In genomic region chr9:21433766-21434165, GRCm38 (mm10) we compare ENCODE assay signal across 13 mouse cellular contexts. TPM values are rescaled to one million over a fixed set of nuclear protein-coding genes. Genes with fewer than 3 reads are reported as not detected.
DNase-seq lines count a peak whose midpoint lies in the region; ATAC-seq and TF ChIP-seq lines count a peak whose summit lies in the region.
"Had no signal": no experiment of that assay in that cellular context is flagged by ENCODE, and none has a peak within 500 bp of the region (broad histone marks: within the 10 kb centered on the region; RNA-seq: fewer than 3 reads in every experiment).

No protein-coding gene starts in this region.

- no peak for TF ChIP-seq EP300 in heart, adult 2 months (IDR thresholded peaks at IDR 0.05; ENCODE audit: insufficient read depth, low read depth, low read length)

- H3K36me3 ChIP-seq in heart, adult 2 months (ENCODE audit: control insufficient read depth, insufficient read depth, low read length): peaks cover 8% of the 10 kb centered on the region; the same call in 1 of the 2 replicates
- peaks cover 6% of the 10 kb centered on the region; the same call in 1 of the 2 replicates for H3K36me3 ChIP-seq in liver, embryonic 13.5 days
- H3K36me3 ChIP-seq in liver, embryonic 12.5 days: peaks cover 24% of the 10 kb centered on the region
- H3K36me3 ChIP-seq in forebrain, embryonic 11.5 days (ENCODE audit: control insufficient read depth, insufficient read depth, low read length): no peaks in the 10 kb centered on the region
- H3K36me3 ChIP-seq in forebrain, embryonic 12.5 days (replicated peaks): no peaks in the 10 kb centered on the region
- H3K36me3 ChIP-seq: hindbrain, embryonic 15.5 days; kidney, embryonic 15.5 days had no signal

- H3K9ac ChIP-seq in heart, adult 2 months (ENCODE audit: low read depth, low read length): no peak overlapping the region
- peak overlapping the region; percentile 9; the same call in 1 of the 2 replicates for H3K9ac ChIP-seq in liver, embryonic 13.5 days
- no peak overlapping the region for H3K9ac ChIP-seq in liver, embryonic 12.5 days
- no peak overlapping the region for H3K9ac ChIP-seq in forebrain, embryonic 11.5 days (ENCODE audit: low read length)
- no peak overlapping the region for H3K9ac ChIP-seq in forebrain, embryonic 12.5 days
- H3K9ac ChIP-seq: hindbrain, embryonic 15.5 days; kidney, embryonic 15.5 days had no signal

- H3K9me3 ChIP-seq in liver, embryonic 13.5 days (replicated peaks): no peaks in the 10 kb centered on the region
- no peaks in the 10 kb centered on the region for H3K9me3 ChIP-seq in liver, embryonic 12.5 days (replicated peaks)
- no peaks in the 10 kb centered on the region for H3K9me3 ChIP-seq in forebrain, embryonic 11.5 days (ENCODE audit: control insufficient read depth, low read length)
- no peaks in the 10 kb centered on the region for H3K9me3 ChIP-seq in forebrain, embryonic 12.5 days
- H3K9me3 ChIP-seq: hindbrain, embryonic 15.5 days; kidney, embryonic 15.5 days had no signal

- H3K27me3 ChIP-seq in heart, adult 2 months (ENCODE audit: control insufficient read depth, insufficient read depth, low read length): no peaks in the 10 kb centered on the region
- H3K27me3 ChIP-seq in liver, embryonic 13.5 days: no peaks in the 10 kb centered on the region
- H3K27me3 ChIP-seq in liver, embryonic 12.5 days (replicated peaks): no peaks in the 10 kb centered on the region
- H3K27me3 ChIP-seq in forebrain, embryonic 11.5 days (ENCODE audit: control insufficient read depth, insufficient read depth, low read length): no peaks in the 10 kb centered on the region
- no peaks in the 10 kb centered on the region for H3K27me3 ChIP-seq in forebrain, embryonic 12.5 days
- H3K27me3 ChIP-seq: hindbrain, embryonic 15.5 days; kidney, embryonic 15.5 days had no signal

- no peak overlapping the region for H3K4me3 ChIP-seq in heart, adult 2 months
- no peak overlapping the region for H3K4me3 ChIP-seq in liver, embryonic 13.5 days (replicated peaks)
- no peak overlapping the region for H3K4me3 ChIP-seq in liver, embryonic 12.5 days
- no peak overlapping the region for H3K4me3 ChIP-seq in forebrain, embryonic 11.5 days (ENCODE audit: low read depth, low read length)
- no peak overlapping the region for H3K4me3 ChIP-seq in forebrain, embryonic 12.5 days (replicated peaks)
- H3K4me3 ChIP-seq: hindbrain, embryonic 15.5 days; kidney, embryonic 15.5 days; myocyte had no signal

- TF ChIP-seq CTCF in heart, adult 2 months (IDR thresholded peaks at IDR 0.05): peak; percentile 51

- WGBS in heart, adult 2 months: 54% methylated on average over 8 of the region's 8 CpGs
- WGBS in liver, embryonic 13.5 days (ENCODE audit: insufficient replicate concordance): 84% methylated on average over 8 of the region's 8 CpGs
- 88% methylated on average over 8 of the region's 8 CpGs for WGBS in liver, embryonic 12.5 days (ENCODE audit: insufficient replicate concordance)
- 93% methylated on average over 8 of the region's 8 CpGs for WGBS in forebrain, embryonic 11.5 days
- 87% methylated on average over 8 of the region's 8 CpGs for WGBS in forebrain, embryonic 12.5 days

- H3K79me2 ChIP-seq in heart, adult 2 months (replicated peaks; ENCODE audit: control insufficient read depth, insufficient read depth, low read length): peaks cover 14% of the 10 kb centered on the region

- H3K4me2 ChIP-seq in liver, embryonic 13.5 days: no peak overlapping the region
- no peak overlapping the region for H3K4me2 ChIP-seq in liver, embryonic 12.5 days
- H3K4me2 ChIP-seq in forebrain, embryonic 11.5 days (ENCODE audit: low read depth, low read length, severe bottlenecking): no peak overlapping the region
- no peak overlapping the region for H3K4me2 ChIP-seq in forebrain, embryonic 12.5 days
- H3K4me2 ChIP-seq: hindbrain, embryonic 15.5 days; kidney, embryonic 15.5 days had no signal

- H3K4me1 ChIP-seq in heart, adult 2 months (ENCODE audit: control insufficient read depth, insufficient read depth, low read length): peaks cover 50% of the 10 kb centered on the region
- H3K4me1 ChIP-seq in liver, embryonic 13.5 days (replicated peaks): peaks cover 82% of the 10 kb centered on the region
- peaks cover 75% of the 10 kb centered on the region for H3K4me1 ChIP-seq in liver, embryonic 12.5 days
- peaks cover 5% of the 10 kb centered on the region; the same call in 1 of the 2 replicates for H3K4me1 ChIP-seq in forebrain, embryonic 11.5 days (replicated peaks; ENCODE audit: control insufficient read depth, insufficient read depth, low read length)
- peaks cover 33% of the 10 kb centered on the region for H3K4me1 ChIP-seq in forebrain, embryonic 12.5 days

- no peak for DNase-seq in heart, adult 2 months
- DNase-seq in heart, adult 11 months: no peak
- DNase-seq in liver, embryonic 13.5 days: no peak
- DNase-seq in cerebellum, postnatal 14 days: peak; percentile 49 to 62
- DNase-seq in lung, postnatal 25 days (ENCODE audit: low spot score): peak; percentile 68
- no peak for DNase-seq in forebrain, embryonic 11.5 days (ENCODE audit: low spot score)
- DNase-seq: adrenal gland, postnatal 36 days; heart, adult 18-20 months had no signal

- no peak for ATAC-seq in liver, embryonic 13.5 days (ENCODE audit: low read depth)
- ATAC-seq in liver, embryonic 12.5 days: no peak
- ATAC-seq in forebrain, embryonic 11.5 days (replicated peaks; ENCODE audit: low FRiP score): no peak
- no peak for ATAC-seq in forebrain, embryonic 12.5 days (ENCODE audit: low FRiP score)

- no peak for TF ChIP-seq POLR2A in heart, adult 2 months (IDR thresholded peaks at IDR 0.05; ENCODE audit: insufficient read depth, low read depth, low read length)

- H3K27ac ChIP-seq in heart, adult 2 months: no peak overlapping the region
- H3K27ac ChIP-seq in liver, embryonic 13.5 days: 0 out of 2 replicates have a peak overlapping the region, but pooled peaks have one; percentile 13
- no peak overlapping the region for H3K27ac ChIP-seq in liver, embryonic 12.5 days
- H3K27ac ChIP-seq in forebrain, embryonic 11.5 days (ENCODE audit: low read depth, low read length): no peak overlapping the region
- no peak overlapping the region for H3K27ac ChIP-seq in forebrain, embryonic 12.5 days
- H3K27ac ChIP-seq: hindbrain, embryonic 15.5 days had no signal

- intact Hi-C loops in heart, adult 2 months (cut with DNase I): no loop called here

RNA-seq across cellular contexts. Expression of gene Dnm2, which starts 9.1 kb away (rescaled TPM):
- 10 to 100 TPM; 63.9 to 64.8 TPM for total RNA-seq in heart, adult 2 months (2021)
- 52.1 and 68.2 TPM in 2 replicates for polyA plus RNA-seq in heart, adult 2 months (2012; rRNA removed)
- polyA plus RNA-seq in liver, embryonic 13.5 days (2015; fragmentation: Nextera tagmentation; extraction: Ambion mirVana): 51.8 and 56.8 TPM in 2 replicates
- 72.2 and 75.5 TPM in 2 replicates for polyA plus RNA-seq in liver, embryonic 12.5 days (2016; fragmentation: Nextera tagmentation; extraction: Ambion mirVana)
- 72.8 and 74.0 TPM in 2 replicates for polyA plus RNA-seq in forebrain, embryonic 11.5 days (2014; fragmentation: Nextera tagmentation; extraction: Ambion mirVana)
- 73.8 and 78.4 TPM in 2 replicates for polyA plus RNA-seq in forebrain, embryonic 12.5 days (2016; fragmentation: Nextera tagmentation; extraction: Ambion mirVana)

RNA-seq across cellular contexts. Expression of gene Qtrt1, which starts 22.1 kb away (rescaled TPM):
- total RNA-seq in heart, adult 2 months (2021): 1 to 10 TPM; 8.3 to 8.5 TPM
- 19.2 and 20.8 TPM in 2 replicates for polyA plus RNA-seq in heart, adult 2 months (2012; rRNA removed)
- polyA plus RNA-seq in liver, embryonic 13.5 days (2015; fragmentation: Nextera tagmentation; extraction: Ambion mirVana): 24.3 and 28.6 TPM in 2 replicates
- 31.2 and 32.7 TPM in 2 replicates for polyA plus RNA-seq in liver, embryonic 12.5 days (2016; fragmentation: Nextera tagmentation; extraction: Ambion mirVana)
- polyA plus RNA-seq in forebrain, embryonic 11.5 days (2014; fragmentation: Nextera tagmentation; extraction: Ambion mirVana): 58.2 and 61.5 TPM in 2 replicates
- polyA plus RNA-seq in forebrain, embryonic 12.5 days (2016; fragmentation: Nextera tagmentation; extraction: Ambion mirVana): 43.5 and 50.8 TPM in 2 replicates

Comparison
In these comparisons a context has a peak if more than half of its experiments do, and no peak if none do; other contexts are left out.
1. DNase-seq: peak in cerebellum, postnatal 14 days (2 of 2) and lung, postnatal 25 days (single experiment); none in heart, adult 2 months (0 of 2), heart, adult 11 months (single experiment), liver, embryonic 13.5 days (single experiment) and forebrain, embryonic 11.5 days (single experiment).